16 mouse cellular contexts compared by ENCODE assay signal in genomic region chr5:105849222-105849621, GRCm38 (mm10). TPM values are rescaled to one million over a fixed set of nuclear protein-coding genes. Genes with fewer than 3 reads are reported as not detected.
DNase-seq lines count a peak whose midpoint lies in the region; ATAC-seq and TF ChIP-seq lines count a peak whose summit lies in the region.
"Had no signal": no experiment of that assay in that cellular context is flagged by ENCODE, and none has a peak within 500 bp of the region (broad histone marks: within the 10 kb centered on the region; RNA-seq: fewer than 3 reads in every experiment).

No protein-coding gene starts in this region.

- WGBS in intestine, embryonic 14.5 days: 59% methylated on average over 4 of the region's 4 CpGs
- 64% methylated on average over 4 of the region's 4 CpGs for WGBS in intestine, embryonic 16.5 days
- 33% methylated on average over 4 of the region's 4 CpGs for WGBS in thymus, adult 2 months
- WGBS in forebrain, postnatal 0 days: 71% methylated on average over 4 of the region's 4 CpGs
- 87% methylated on average over 4 of the region's 4 CpGs for WGBS in forebrain, embryonic 12.5 days

- no peaks in the 10 kb centered on the region for H3K27me3 ChIP-seq in intestine, embryonic 14.5 days (replicated peaks; ENCODE audit: control insufficient read depth, insufficient read depth, low read length)
- no peaks in the 10 kb centered on the region for H3K27me3 ChIP-seq in intestine, embryonic 16.5 days (replicated peaks; ENCODE audit: control insufficient read depth, insufficient read depth, low read length)
- no peaks in the 10 kb centered on the region for H3K27me3 ChIP-seq in thymus, adult 2 months (ENCODE audit: control insufficient read depth, insufficient read depth, low read length)
- no peaks in the 10 kb centered on the region for H3K27me3 ChIP-seq in forebrain, postnatal 0 days (ENCODE audit: insufficient read depth, low read length)
- H3K27me3 ChIP-seq in forebrain, embryonic 12.5 days: no peaks in the 10 kb centered on the region
- H3K27me3 ChIP-seq: limb, embryonic 12.5 days; liver, embryonic 15.5 days had no signal

- H3K9me3 ChIP-seq in intestine, embryonic 14.5 days (ENCODE audit: control insufficient read depth, low read length): no peaks in the 10 kb centered on the region
- no peaks in the 10 kb centered on the region for H3K9me3 ChIP-seq in intestine, embryonic 16.5 days (ENCODE audit: control insufficient read depth, low read length)
- no peaks in the 10 kb centered on the region for H3K9me3 ChIP-seq in forebrain, postnatal 0 days (ENCODE audit: low read length)
- no peaks in the 10 kb centered on the region for H3K9me3 ChIP-seq in forebrain, embryonic 12.5 days
- H3K9me3 ChIP-seq: limb, embryonic 12.5 days; liver, embryonic 15.5 days had no signal

- H3K4me2 ChIP-seq in intestine, embryonic 14.5 days (ENCODE audit: low read length): no peak overlapping the region
- no peak overlapping the region for H3K4me2 ChIP-seq in intestine, embryonic 16.5 days (ENCODE audit: low read depth, low read length)
- no peak overlapping the region for H3K4me2 ChIP-seq in forebrain, postnatal 0 days (ENCODE audit: low read depth)
- no peak overlapping the region for H3K4me2 ChIP-seq in forebrain, embryonic 12.5 days
- H3K4me2 ChIP-seq: hindbrain, embryonic 14.5 days; limb, embryonic 12.5 days; liver, embryonic 15.5 days had no signal

- 0 out of 2 replicates have a peak, but pooled peaks have one; percentile 53 for ATAC-seq in intestine, embryonic 14.5 days (replicated peaks; ENCODE audit: low FRiP score, low TSS enrichment, low read depth)
- no peak for ATAC-seq in intestine, embryonic 16.5 days
- ATAC-seq in forebrain, postnatal 0 days: no peak
- ATAC-seq in forebrain, embryonic 12.5 days (ENCODE audit: low FRiP score): no peak
- ATAC-seq: forebrain, embryonic 14.5 days had no signal

- TF ChIP-seq CTCF in thymus, adult 2 months (IDR thresholded peaks at IDR 0.05; ENCODE audit: borderline replicate concordance, control insufficient read depth, extremely low read depth, insufficient read depth, low read length, poor library complexity): no peak
- no peak for TF ChIP-seq CTCF in forebrain, postnatal 0 days (IDR thresholded peaks at IDR 0.05; ENCODE audit: low read depth)

- no peak for TF ChIP-seq POLR2A in thymus, adult 2 months (IDR thresholded peaks at IDR 0.05; ENCODE audit: control insufficient read depth, extremely low read depth, insufficient read depth, low read length, poor library complexity)

- H3K27ac ChIP-seq in intestine, embryonic 14.5 days (ENCODE audit: low read depth): no peak overlapping the region
- no peak overlapping the region for H3K27ac ChIP-seq in intestine, embryonic 16.5 days (ENCODE audit: low read length)
- peak overlapping the region; percentile 96 for H3K27ac ChIP-seq in thymus, adult 2 months (ENCODE audit: control insufficient read depth, insufficient read depth, low read length)
- no peak overlapping the region for H3K27ac ChIP-seq in forebrain, postnatal 0 days (ENCODE audit: low read depth, low read length)
- no peak overlapping the region for H3K27ac ChIP-seq in forebrain, embryonic 12.5 days
- H3K27ac ChIP-seq: heart, adult 2 months; hindbrain, embryonic 14.5 days; limb, embryonic 12.5 days; liver, embryonic 15.5 days had no signal

- peaks cover 8% of the 10 kb centered on the region; the same call in 1 of the 2 replicates for H3K4me1 ChIP-seq in intestine, embryonic 14.5 days (replicated peaks; ENCODE audit: control insufficient read depth, insufficient read depth, low read length)
- 0 out of 2 replicates have a peak, but pooled peaks cover 4% of the 10 kb centered on the region for H3K4me1 ChIP-seq in intestine, embryonic 16.5 days (ENCODE audit: control insufficient read depth, insufficient read depth, low read length)
- H3K4me1 ChIP-seq in thymus, adult 2 months (replicated peaks; ENCODE audit: control insufficient read depth, insufficient read depth, low read length): peaks cover 18% of the 10 kb centered on the region
- H3K4me1 ChIP-seq in forebrain, postnatal 0 days (ENCODE audit: insufficient read depth): 0 out of 2 replicates have a peak, but pooled peaks cover 6% of the 10 kb centered on the region
- peaks cover 8% of the 10 kb centered on the region; the same call in 1 of the 2 replicates for H3K4me1 ChIP-seq in forebrain, embryonic 12.5 days
- H3K4me1 ChIP-seq: limb, embryonic 12.5 days had no signal

- H3K4me3 ChIP-seq in intestine, embryonic 14.5 days (ENCODE audit: low read depth, low read length): no peak overlapping the region
- no peak overlapping the region for H3K4me3 ChIP-seq in intestine, embryonic 16.5 days (ENCODE audit: low read length)
- H3K4me3 ChIP-seq in thymus, adult 2 months (ENCODE audit: control insufficient read depth, insufficient read depth, low read length): no peak overlapping the region
- H3K4me3 ChIP-seq in forebrain, postnatal 0 days (ENCODE audit: low read depth, low read length): no peak overlapping the region
- H3K4me3 ChIP-seq in forebrain, embryonic 12.5 days (replicated peaks): no peak overlapping the region
- H3K4me3 ChIP-seq: heart, adult 2 months; limb, embryonic 12.5 days; liver, embryonic 15.5 days had no signal

- H3K9ac ChIP-seq in intestine, embryonic 14.5 days (ENCODE audit: low read length): no peak overlapping the region
- H3K9ac ChIP-seq in intestine, embryonic 16.5 days (ENCODE audit: low read depth, low read length): no peak overlapping the region
- no peak overlapping the region for H3K9ac ChIP-seq in forebrain, postnatal 0 days
- H3K9ac ChIP-seq in forebrain, embryonic 12.5 days: no peak overlapping the region
- H3K9ac ChIP-seq: hindbrain, embryonic 14.5 days; limb, embryonic 12.5 days; liver, embryonic 15.5 days had no signal

- H3K36me3 ChIP-seq in intestine, embryonic 14.5 days (ENCODE audit: control insufficient read depth, insufficient read depth, low read length): no peaks in the 10 kb centered on the region
- no peaks in the 10 kb centered on the region for H3K36me3 ChIP-seq in intestine, embryonic 16.5 days (ENCODE audit: control insufficient read depth, insufficient read depth, low read length)
- no peaks in the 10 kb centered on the region for H3K36me3 ChIP-seq in thymus, adult 2 months (ENCODE audit: control insufficient read depth, insufficient read depth, low read length)
- no peaks in the 10 kb centered on the region for H3K36me3 ChIP-seq in forebrain, postnatal 0 days (ENCODE audit: insufficient read depth)
- H3K36me3 ChIP-seq in forebrain, embryonic 12.5 days (replicated peaks): no peaks in the 10 kb centered on the region
- H3K36me3 ChIP-seq: limb, embryonic 12.5 days; liver, embryonic 15.5 days had no signal

- peak; percentile 49 for DNase-seq in intestine, embryonic 14.5 days (ENCODE audit: low spot score)
- DNase-seq in CD4-positive, CD25-positive, alpha-beta regulatory T cell, adult 2 months (ENCODE audit: low read depth, low spot score): peak; percentile 53
- DNase-seq in adrenal gland, postnatal 36 days: peak; percentile 60 to 65
- peak; percentile 36 for DNase-seq in thymus, adult 2 months
- DNase-seq in ovary, adult 18-20 months (ENCODE audit: low spot score): no peak
- no peak for DNase-seq in forebrain, postnatal 0 days
- DNase-seq: cerebellum, adult 11-12 months; kidney, adult 2 months; right cerebral cortex, adult 18-20 months had no signal

RNA-seq across cellular contexts. Expression of gene Zfp326, which starts 27.1 kb away (rescaled TPM):
- 33.9 and 38.8 TPM in 2 replicates for polyA plus RNA-seq in intestine, embryonic 14.5 days (2014; fragmentation: Nextera tagmentation; extraction: Ambion mirVana)
- 21.0 and 25.2 TPM in 2 replicates for polyA plus RNA-seq in intestine, embryonic 16.5 days (2015; fragmentation: Nextera tagmentation; extraction: Ambion mirVana)
- total RNA-seq in adrenal gland, postnatal 36 days (2021): 10 to 100 TPM; 24.0 to 27.6 TPM
- 11.3 and 12.4 TPM in 2 replicates for polyA plus RNA-seq in thymus, adult 2 months (2012; rRNA removed)
- total RNA-seq in forebrain, postnatal 0 days (2014; rRNA removed): 22.3 and 36.0 TPM in 2 replicates
- 25.4 and 35.5 TPM in 2 replicates for polyA plus RNA-seq in forebrain, postnatal 0 days (2015; fragmentation: Nextera tagmentation; extraction: Ambion mirVana)
- 70.7 and 72.0 TPM in 2 replicates for polyA plus RNA-seq in forebrain, embryonic 12.5 days (2016; fragmentation: Nextera tagmentation; extraction: Ambion mirVana)

Comparison
In these comparisons a context has a peak if more than half of its experiments do, and no peak if none do; other contexts are left out.
1. DNase-seq: peak in intestine, embryonic 14.5 days (single experiment), CD4-positive, CD25-positive, alpha-beta regulatory T cell, adult 2 months (single experiment), adrenal gland, postnatal 36 days (2 of 2) and thymus, adult 2 months (single experiment); none in ovary, adult 18-20 months (single experiment) and forebrain, postnatal 0 days (single experiment).